Mouse (Mus musculus) lung, embryonic 14.5 days (tissue): ENCODE results near the gene Slc38a11. TPM values are rescaled to one million over a fixed set of nuclear protein-coding genes. Genes with fewer than 3 reads are reported as not detected.
A peak's percentile ranks its signal among the peaks of the same experiment; 100 is the strongest.

Source experiments
- ATAC-seq: fragments of 200-750 bp; cut with Nextera tagmentation; 2 replicates; pipeline ENCODE4 v1.8.0; 2017; ENCODE audit warnings: mild to moderate bottlenecking, moderate TSS enrichment, moderate library complexity; ENCODE audit not compliant: insufficient read depth
- DNase-seq: peaks from one replicate; pipeline ENCODE4 v3.0.0-alpha.2; 2015
- H3K27ac ChIP-seq: fragments of 300-500 bp; sonication (generic); 2 replicates; pipeline ENCODE4 v1.5.1; 2014; ENCODE audit warnings: low read depth, mild to moderate bottlenecking, moderate library complexity
- H3K27me3 ChIP-seq: fragments of 300-500 bp; sonication (generic); 2 replicates; pipeline ENCODE4 v1.6.1; 2014; ENCODE audit warnings: low read length, control low read depth; ENCODE audit not compliant: insufficient read depth
- H3K36me3 ChIP-seq: fragments of 300-500 bp; sonication (generic); 2 replicates; pipeline ENCODE4 v1.6.1; 2014; ENCODE audit warnings: control low read depth; ENCODE audit not compliant: insufficient read depth
- H3K4me1 ChIP-seq: fragments of 300-500 bp; sonication (generic); 2 replicates; pipeline ENCODE4 v1.6.1; 2014; ENCODE audit warnings: antibody characterized with exemption, control low read depth; ENCODE audit not compliant: insufficient read depth
- H3K4me2 ChIP-seq: fragments of 300-500 bp; sonication (generic); 2 replicates; pipeline ENCODE4 v1.6.1; 2014; ENCODE audit warnings: mild to moderate bottlenecking
- H3K4me3 ChIP-seq: fragments of 300-500 bp; sonication (generic); 2 replicates; pipeline ENCODE4 v1.5.1; 2014; ENCODE audit warnings: low read depth, low read length
- H3K9ac ChIP-seq: fragments of 300-500 bp; sonication (generic); 2 replicates; pipeline ENCODE4 v1.6.1; 2014
- H3K9me3 ChIP-seq: fragments of 300-500 bp; sonication (generic); 2 replicates; pipeline ENCODE4 v1.6.1; 2016; ENCODE audit warnings: low read depth, low read length, control low read depth
- CTCF ChIP-seq: IDR thresholded peaks from 2 replicates; pipeline ENCODE4 v1.5.1; 2016; ENCODE audit warnings: antibody characterized with exemption, low read depth
- WGBS: fragments of 180-500 bp; shearing (Covaris S2); extraction: QIAGEN DNeasy Blood & Tissue Kit; methylation state at CpG from one replicate; pipeline ENCODE4 v1.1.7; 2014; 5-methylcytosine and 5-hydroxymethylcytosine counted together
- polyA plus RNA-seq: library from polyadenylated mRNA; unstranded; fragments of >200 nt; fragmentation: Nextera tagmentation; extraction: Ambion mirVana; gene quantifications from 2 replicates; pipeline ENCODE4 v1.2.1, GENCODE M21; 2014

The Slc38a11 gene
- polyA plus RNA-seq, 1 experiment from 2014 or later, result not detected

GRCm38 (mm10) chr2:65334091-65334490 lies 29.7 kb downstream of the Slc38a11 start:
- Histone ChIP-seq H3K4me3 (no peak overlapping the region), H3K36me3 (no peaks in the 10 kb centered on the region), H3K27ac (no peak overlapping the region), H3K9ac (no peak overlapping the region), H3K9me3 (no peaks in the 10 kb centered on the region), H3K4me2 (no peak overlapping the region), H3K27me3 (no peaks in the 10 kb centered on the region), H3K4me1 (no peaks in the 10 kb centered on the region)
- TF ChIP-seq CTCF, result no peak
- ATAC-seq (no peak), DNase-seq (no peak)
- 40% methylated on average over 9 of the region's 9 CpGs for WGBS

GRCm38 (mm10) chr2:65331321-65331720 lies 32.5 kb downstream of the Slc38a11 start:
- WGBS, result 74% methylated on average over 2 of the region's 2 CpGs
- Histone ChIP-seq H3K36me3 (no peaks in the 10 kb centered on the region), H3K27me3 (no peaks in the 10 kb centered on the region), H3K4me3 (no peak overlapping the region), H3K27ac (no peak overlapping the region), H3K9ac (no peak overlapping the region), H3K4me1 (no peaks in the 10 kb centered on the region), H3K4me2 (no peak overlapping the region), H3K9me3 (no peaks in the 10 kb centered on the region)
- TF ChIP-seq CTCF, result peak; percentile 76
- DNase-seq (peak; percentile 75), ATAC-seq (peak; percentile 54; the same call in 1 of the 2 replicates)

DNA sequence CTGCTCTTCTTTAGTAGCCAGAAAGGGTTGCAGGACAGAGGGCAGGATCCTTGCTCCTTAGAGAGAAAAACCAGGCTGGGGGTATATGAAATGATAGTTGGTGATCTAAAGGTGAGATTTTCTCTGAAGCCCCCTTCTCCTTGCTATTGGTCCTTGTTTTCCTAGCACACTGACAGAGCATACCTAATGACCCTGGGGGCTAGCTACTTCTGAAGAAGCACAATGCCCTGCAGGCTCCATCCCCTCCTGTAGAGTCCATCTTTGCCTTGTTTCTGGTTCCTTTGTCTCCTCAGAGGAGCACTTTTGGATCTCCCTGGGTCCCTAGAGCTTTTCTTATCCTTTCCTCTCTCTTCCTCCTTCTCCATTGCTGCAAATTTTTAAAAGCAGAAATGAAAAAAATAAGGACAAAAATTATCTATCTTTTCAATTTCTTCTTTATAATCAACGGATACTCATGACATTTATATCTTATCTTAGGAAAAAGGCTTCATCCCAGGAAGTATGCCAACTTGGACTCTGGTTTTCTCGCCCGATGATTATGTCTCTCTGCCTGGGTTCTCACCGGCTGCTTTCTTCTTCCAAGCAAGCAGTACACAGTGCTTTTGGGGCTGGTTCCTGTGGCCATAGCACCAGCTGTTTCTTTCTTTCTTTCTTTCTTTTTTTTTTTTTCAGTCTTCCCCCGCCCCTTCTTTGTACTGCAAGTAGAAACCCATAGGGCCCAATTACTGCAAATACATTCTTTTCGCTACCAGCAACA lies 41.7 kb downstream of the Slc38a11 start:
- H3K4me2 ChIP-seq, result no peak overlapping the region
- no peak for TF ChIP-seq CTCF
- H3K9ac ChIP-seq, result no peak overlapping the region
- H3K4me3 ChIP-seq, result no peak overlapping the region
- H3K4me1 ChIP-seq, result no peaks in the 10 kb centered on the region
- no peaks in the 10 kb centered on the region for H3K9me3 ChIP-seq
- no peaks in the 10 kb centered on the region for H3K36me3 ChIP-seq
- H3K27ac ChIP-seq, result no peak overlapping the region
- ATAC-seq (no peak), DNase-seq (no peak)
- WGBS, result 61% methylated on average over 6 of the region's 6 CpGs
- H3K27me3 ChIP-seq, result no peaks in the 10 kb centered on the region

DNA sequence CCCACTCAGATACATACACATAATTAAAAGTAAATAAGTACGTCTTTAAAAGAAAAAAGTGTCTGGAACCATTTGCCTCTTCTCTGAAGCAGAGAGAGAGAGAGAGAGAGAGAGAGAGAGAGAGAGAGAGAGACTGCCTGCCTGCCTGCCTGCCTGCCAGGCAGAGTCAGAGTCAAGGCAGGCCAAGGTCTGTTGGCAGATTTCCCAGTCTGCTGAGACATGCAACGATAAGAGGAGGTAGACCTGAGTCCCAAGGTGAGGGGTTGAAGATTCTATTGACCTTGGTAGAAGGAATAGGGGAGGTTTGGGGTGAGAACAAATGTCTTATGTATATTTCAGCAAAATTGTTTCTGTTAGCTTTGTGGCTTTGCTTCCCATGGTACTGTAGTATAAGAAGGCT lies 42.9 kb downstream of the Slc38a11 start:
- no peak overlapping the region for H3K4me2 ChIP-seq
- WGBS, result 32% methylated on average over 2 of the region's 2 CpGs

GRCm38 (mm10) chr2:65316721-65317120 lies 47.1 kb downstream of the Slc38a11 start:
- 68% methylated on average over 12 of the region's 12 CpGs for WGBS
- Histone ChIP-seq H3K4me2 (no peak overlapping the region), H3K4me1 (no peaks in the 10 kb centered on the region), H3K9ac (no peak overlapping the region), H3K4me3 (no peak overlapping the region), H3K27ac (no peak overlapping the region), H3K9me3 (no peaks in the 10 kb centered on the region), H3K36me3 (no peaks in the 10 kb centered on the region), H3K27me3 (no peaks in the 10 kb centered on the region)
- DNase-seq, result no peak
- TF ChIP-seq CTCF, result no peak
- ATAC-seq, result no peak

More for the DNA sequence above, 42.9 kb downstream of the Slc38a11 start:
- H3K27ac ChIP-seq, result no peak overlapping the region
- DNase-seq, result peak; percentile 43
- no peaks in the 10 kb centered on the region for H3K36me3 ChIP-seq
- no peaks in the 10 kb centered on the region for H3K27me3 ChIP-seq
- no peak overlapping the region for H3K9ac ChIP-seq
- no peak overlapping the region for H3K4me3 ChIP-seq
- H3K4me1 ChIP-seq, result no peaks in the 10 kb centered on the region
- no peak for TF ChIP-seq CTCF
- H3K9me3 ChIP-seq, result no peaks in the 10 kb centered on the region
- ATAC-seq, result no peak

DNA sequence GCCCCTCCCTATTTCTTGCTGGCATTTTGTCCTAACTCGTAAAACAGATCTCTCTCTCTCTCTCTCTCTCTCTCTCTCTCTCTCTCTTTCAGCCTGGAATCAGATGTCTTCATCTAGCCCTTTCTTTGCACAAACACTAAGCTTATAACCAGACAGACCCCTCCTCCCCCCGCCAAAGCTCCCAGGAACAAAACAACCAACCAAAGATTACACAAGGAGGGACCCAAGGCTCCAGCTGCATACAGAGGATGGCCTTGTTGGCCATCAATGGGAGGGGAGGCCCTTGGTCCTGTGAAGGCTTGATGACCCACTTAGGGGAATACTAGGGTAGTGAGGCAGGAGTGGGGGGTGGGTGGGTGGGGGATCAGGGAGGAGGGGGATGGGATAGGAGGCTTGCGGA lies 52.6 kb downstream of the Slc38a11 start:
- Histone ChIP-seq H3K4me3 (no peak overlapping the region), H3K9me3 (no peaks in the 10 kb centered on the region), H3K9ac (no peak overlapping the region), H3K27me3 (no peaks in the 10 kb centered on the region), H3K36me3 (no peaks in the 10 kb centered on the region), H3K27ac (no peak overlapping the region), H3K4me2 (no peak overlapping the region), H3K4me1 (no peaks in the 10 kb centered on the region)
- ATAC-seq, result no peak
- no peak for TF ChIP-seq CTCF
- 74% methylated on average over 3 of the region's 3 CpGs for WGBS
- DNase-seq, result no peak

DNA sequence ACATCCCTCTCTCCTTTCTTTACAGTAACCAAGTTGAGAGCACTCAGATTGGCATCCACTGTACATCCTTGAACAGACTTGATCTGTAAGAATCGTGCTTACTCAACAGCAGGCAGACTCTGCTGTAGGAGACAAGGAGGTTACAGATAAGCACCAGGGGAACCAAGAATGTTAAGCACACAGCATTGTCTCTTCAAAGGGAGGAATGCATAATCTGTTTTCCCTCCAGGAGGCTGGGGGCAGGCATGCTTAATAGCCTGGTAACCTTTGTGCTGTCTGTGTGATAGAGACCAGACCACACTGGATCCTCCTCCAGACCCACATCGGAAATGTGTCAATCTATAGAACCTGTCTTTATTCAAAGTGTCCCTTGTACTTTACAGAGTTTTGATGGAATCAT lies 67.3 kb downstream of the Slc38a11 start:
- no peak overlapping the region for H3K9ac ChIP-seq
- H3K27me3 ChIP-seq, result no peaks in the 10 kb centered on the region
- no peaks in the 10 kb centered on the region for H3K4me1 ChIP-seq
- 26% methylated on average over 2 of the region's 2 CpGs for WGBS
- ATAC-seq (no peak), DNase-seq (no peak)
- H3K27ac ChIP-seq, result no peak overlapping the region
- H3K36me3 ChIP-seq, result no peaks in the 10 kb centered on the region
- no peak for TF ChIP-seq CTCF
- H3K4me3 ChIP-seq, result no peak overlapping the region
- H3K4me2 ChIP-seq, result no peak overlapping the region
- no peaks in the 10 kb centered on the region for H3K9me3 ChIP-seq
